In the genomic region with DNA sequence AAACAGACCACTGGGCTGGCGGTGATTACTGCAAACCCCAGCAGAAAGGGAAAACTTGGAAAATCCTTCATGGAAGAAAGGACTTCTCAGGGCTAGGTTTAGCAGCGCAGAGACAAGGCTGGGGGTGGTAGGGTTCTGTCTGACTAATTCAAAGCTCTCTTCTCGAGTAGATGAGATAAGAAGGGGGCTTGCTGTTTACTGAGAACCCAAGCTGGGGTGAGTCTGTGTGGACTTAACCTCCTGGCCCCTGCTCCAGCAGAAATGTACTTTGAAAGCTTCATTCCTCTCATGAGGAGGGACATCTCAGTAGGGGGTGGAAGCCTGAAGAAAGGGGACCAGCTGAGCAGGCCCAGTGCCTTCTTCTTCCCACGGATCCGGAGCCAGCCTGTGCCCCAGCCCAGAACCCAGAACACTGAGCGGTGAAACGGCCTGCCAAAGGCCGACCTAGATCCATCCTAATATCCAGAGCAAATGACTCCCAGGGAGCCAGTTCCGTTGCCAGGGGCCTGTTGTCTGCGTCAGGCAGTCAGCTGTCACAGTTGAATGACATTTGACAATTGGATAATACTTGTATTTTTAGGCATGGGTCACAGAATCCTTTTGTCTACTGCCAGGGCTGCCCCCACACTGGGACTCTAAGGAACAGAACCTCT, we compare ENCODE assay signal across 10 mouse cellular contexts. TPM values are rescaled to one million over a fixed set of nuclear protein-coding genes. Genes with fewer than 3 reads are reported as not detected.
A peak's percentile ranks its signal among the peaks of the same experiment; 100 is the strongest.
DNase-seq lines count a peak whose midpoint lies in the region; ATAC-seq and TF ChIP-seq lines count a peak whose summit lies in the region.
"Had no signal": no experiment of that assay in that cellular context is flagged by ENCODE, and none has a peak within 500 bp of the region (broad histone marks: within the 10 kb centered on the region; RNA-seq: fewer than 3 reads in every experiment).

No protein-coding gene starts in this region.

- H3K27me3 ChIP-seq in forebrain, postnatal 0 days (ENCODE audit: insufficient read depth, low read length): no peaks in the 10 kb centered on the region
- H3K27me3 ChIP-seq in forebrain, embryonic 14.5 days (replicated peaks; ENCODE audit: control insufficient read depth, insufficient read depth, low read length): no peaks in the 10 kb centered on the region
- H3K27me3 ChIP-seq in midbrain, postnatal 0 days (ENCODE audit: insufficient read depth, low read length): no peaks in the 10 kb centered on the region
- peaks cover 9% of the 10 kb centered on the region; the same call in 1 of the 2 replicates for H3K27me3 ChIP-seq in midbrain, embryonic 13.5 days
- H3K27me3 ChIP-seq: limb, embryonic 12.5 days had no signal

- no peak overlapping the region for H3K4me2 ChIP-seq in forebrain, postnatal 0 days (ENCODE audit: low read depth)
- no peak overlapping the region for H3K4me2 ChIP-seq in forebrain, embryonic 14.5 days (ENCODE audit: low read length)
- no peak overlapping the region for H3K4me2 ChIP-seq in midbrain, postnatal 0 days (ENCODE audit: low read depth, low read length, poor library complexity, severe bottlenecking)
- H3K4me2 ChIP-seq in midbrain, embryonic 13.5 days (replicated peaks): no peak overlapping the region
- H3K4me2 ChIP-seq: limb, embryonic 12.5 days; neural tube, embryonic 13.5 days had no signal

- H3K27ac ChIP-seq in forebrain, postnatal 0 days (ENCODE audit: low read depth, low read length): no peak overlapping the region
- no peak overlapping the region for H3K27ac ChIP-seq in forebrain, embryonic 14.5 days (ENCODE audit: low read depth, low read length)
- no peak overlapping the region for H3K27ac ChIP-seq in midbrain, postnatal 0 days (ENCODE audit: low read depth, low read length)
- H3K27ac ChIP-seq in midbrain, embryonic 13.5 days: no peak overlapping the region
- H3K27ac ChIP-seq: limb, embryonic 12.5 days; neural tube, embryonic 13.5 days had no signal

- H3K36me3 ChIP-seq in forebrain, postnatal 0 days (ENCODE audit: insufficient read depth): no peaks in the 10 kb centered on the region
- H3K36me3 ChIP-seq in forebrain, embryonic 14.5 days (ENCODE audit: control insufficient read depth, insufficient read depth, low read length): no peaks in the 10 kb centered on the region
- no peaks in the 10 kb centered on the region for H3K36me3 ChIP-seq in midbrain, postnatal 0 days (ENCODE audit: insufficient read depth, low read length)
- H3K36me3 ChIP-seq in midbrain, embryonic 13.5 days: no peaks in the 10 kb centered on the region
- H3K36me3 ChIP-seq: limb, embryonic 12.5 days; neural tube, embryonic 13.5 days had no signal

- no peak for DNase-seq in forebrain, postnatal 0 days
- no peak for DNase-seq in forebrain, embryonic 14.5 days (ENCODE audit: low spot score)
- peak; percentile 47 for DNase-seq in midbrain, postnatal 0 days (ENCODE audit: low spot score)
- DNase-seq in layer of hippocampus, postnatal 10 days (ENCODE audit: low spot score in 2 of 2): peak; percentile 53 to 64
- DNase-seq in yolk sac, embryonic 10.5 days (ENCODE audit: low spot score): peak; percentile 62
- DNase-seq in natural killer cell, adult 2 months (ENCODE audit: low spot score in 2 of 2): no peak

- WGBS in forebrain, postnatal 0 days: 35% methylated on average over 10 of the region's 10 CpGs
- 41% methylated on average over 10 of the region's 10 CpGs for WGBS in forebrain, embryonic 14.5 days
- WGBS in midbrain, postnatal 0 days: 23% methylated on average over 10 of the region's 10 CpGs
- 21% methylated on average over 10 of the region's 10 CpGs for WGBS in midbrain, embryonic 13.5 days

- ATAC-seq in forebrain, postnatal 0 days: peak; percentile 32; the same call in 1 of the 2 replicates
- no peak for ATAC-seq in forebrain, embryonic 14.5 days
- no peak for ATAC-seq in midbrain, postnatal 0 days (ENCODE audit: low FRiP score)
- no peak for ATAC-seq in midbrain, embryonic 13.5 days
- ATAC-seq in granulocyte monocyte progenitor cell, adult 5-6 weeks (replicated peaks; ENCODE audit: poor library complexity, severe bottlenecking): no peak

- no peak for TF ChIP-seq CTCF in forebrain, postnatal 0 days (IDR thresholded peaks at IDR 0.05; ENCODE audit: low read depth)
- TF ChIP-seq CTCF in midbrain, postnatal 0 days (IDR thresholded peaks at IDR 0.05): no peak

- H3K9ac ChIP-seq in forebrain, postnatal 0 days: no peak overlapping the region
- no peak overlapping the region for H3K9ac ChIP-seq in forebrain, embryonic 14.5 days (ENCODE audit: low read length)
- no peak overlapping the region for H3K9ac ChIP-seq in midbrain, postnatal 0 days (replicated peaks; ENCODE audit: low read length, poor library complexity, severe bottlenecking)
- no peak overlapping the region for H3K9ac ChIP-seq in midbrain, embryonic 13.5 days (replicated peaks)
- H3K9ac ChIP-seq: limb, embryonic 12.5 days; neural tube, embryonic 13.5 days had no signal

- no peaks in the 10 kb centered on the region for H3K4me1 ChIP-seq in forebrain, postnatal 0 days (ENCODE audit: insufficient read depth)
- H3K4me1 ChIP-seq in forebrain, embryonic 14.5 days (ENCODE audit: control insufficient read depth, insufficient read depth, low read length): no peaks in the 10 kb centered on the region
- H3K4me1 ChIP-seq in midbrain, postnatal 0 days (ENCODE audit: insufficient read depth, low read length): no peaks in the 10 kb centered on the region
- peaks cover 30% of the 10 kb centered on the region for H3K4me1 ChIP-seq in midbrain, embryonic 13.5 days (replicated peaks)

- H3K4me3 ChIP-seq in forebrain, postnatal 0 days (ENCODE audit: low read depth, low read length): no peak overlapping the region
- no peak overlapping the region for H3K4me3 ChIP-seq in forebrain, embryonic 14.5 days (ENCODE audit: low read depth, low read length)
- H3K4me3 ChIP-seq in midbrain, postnatal 0 days (ENCODE audit: low read depth, low read length): no peak overlapping the region
- H3K4me3 ChIP-seq in midbrain, embryonic 13.5 days (replicated peaks): no peak overlapping the region
- H3K4me3 ChIP-seq: limb, embryonic 12.5 days; neural tube, embryonic 13.5 days had no signal

- H3K9me3 ChIP-seq in forebrain, postnatal 0 days (ENCODE audit: low read length): no peaks in the 10 kb centered on the region
- H3K9me3 ChIP-seq in forebrain, embryonic 14.5 days (replicated peaks; ENCODE audit: control insufficient read depth, low read length): no peaks in the 10 kb centered on the region
- no peaks in the 10 kb centered on the region for H3K9me3 ChIP-seq in midbrain, postnatal 0 days (ENCODE audit: low read length)
- no peaks in the 10 kb centered on the region for H3K9me3 ChIP-seq in midbrain, embryonic 13.5 days
- H3K9me3 ChIP-seq: neural tube, embryonic 13.5 days had no signal

RNA-seq across cellular contexts. Expression of a gene that starts 47.5 kb away (rescaled TPM):
- total RNA-seq in forebrain, postnatal 0 days (2014; rRNA removed): 1.8 and 2.0 TPM in 2 replicates
- polyA plus RNA-seq in forebrain, postnatal 0 days (2015; fragmentation: Nextera tagmentation; extraction: Ambion mirVana): 1.2 and 1.8 TPM in 2 replicates
- 0.33 and 0.72 TPM in 2 replicates for polyA plus RNA-seq in forebrain, embryonic 14.5 days (2014; fragmentation: Nextera tagmentation; extraction: Ambion mirVana)
- total RNA-seq in midbrain, postnatal 0 days (2014; rRNA removed): 2.2 and 3.1 TPM in 2 replicates
- polyA plus RNA-seq in midbrain, postnatal 0 days (2015; fragmentation: Nextera tagmentation; extraction: Ambion mirVana): 1.4 and 2.4 TPM in 2 replicates
- 0.98 and 1.1 TPM in 2 replicates for polyA plus RNA-seq in midbrain, embryonic 13.5 days (2015; fragmentation: Nextera tagmentation; extraction: Ambion mirVana)
- 10 to 100 TPM; 42.3 to 43.7 TPM for total RNA-seq in layer of hippocampus, postnatal 10 days (2021)
- total RNA-seq in granulocyte monocyte progenitor cell, adult 5-6 weeks (2014; fragmentation: Nextera tagmentation): 0.84 TPM in 1 of 2 replicates, not detected in the other
- not detected in 2 replicates for total RNA-seq in granulocyte monocyte progenitor cell, adult 5-6 weeks (2017)

Comparison
In these comparisons a context has a peak if more than half of its experiments do, and no peak if none do; other contexts are left out.
1. DNase-seq: peak in midbrain, postnatal 0 days (single experiment), layer of hippocampus, postnatal 10 days (2 of 2) and yolk sac, embryonic 10.5 days (single experiment); none in forebrain, postnatal 0 days (single experiment), forebrain, embryonic 14.5 days (single experiment) and natural killer cell, adult 2 months (0 of 2).
2. RNA of a gene that starts 47.5 kb away (total RNA-seq): 42.3 to 43.7 TPM in layer of hippocampus, postnatal 10 days; 2.2 to 3.1 TPM in midbrain, postnatal 0 days, 1.8 to 2.0 TPM in forebrain, postnatal 0 days and 0.84 TPM in granulocyte monocyte progenitor cell, adult 5-6 weeks; every median in the first group is over 10 times any median in the second.